Mouse (Mus musculus) forebrain, embryonic 10.5 days (tissue): ENCODE results near the gene Etv4. TPM values are rescaled to one million over a fixed set of nuclear protein-coding genes. Genes with fewer than 3 reads are reported as not detected.

Source experiments
- DNase-seq: peaks from one replicate; pipeline ENCODE4 v3.0.0-alpha.2; 2017; ENCODE audit warnings: low spot score; ENCODE audit errors: extremely low spot score
- H3K27ac ChIP-seq: fragments of 300-500 bp; sonication (generic); 2 replicates; pipeline ENCODE4 v1.5.1; 2016; ENCODE audit warnings: mild to moderate bottlenecking
- H3K27me3 ChIP-seq: fragments of 300-500 bp; sonication (generic); 2 replicates; pipeline ENCODE4 v1.6.1; 2016; ENCODE audit warnings: mild to moderate bottlenecking; ENCODE audit not compliant: poor library complexity, severe bottlenecking
- H3K36me3 ChIP-seq: fragments of 300-500 bp; sonication (generic); replicated peaks from 2 replicates; pipeline ENCODE4 v1.6.1; 2016; ENCODE audit warnings: mild to moderate bottlenecking, moderate library complexity
- H3K4me1 ChIP-seq: fragments of 300-500 bp; sonication (generic); 2 replicates; pipeline ENCODE4 v1.6.1; 2016
- H3K4me3 ChIP-seq: fragments of 300-500 bp; sonication (generic); 2 replicates; pipeline ENCODE4 v1.5.1; 2016; ENCODE audit warnings: mild to moderate bottlenecking, moderate library complexity
- H3K9me3 ChIP-seq: fragments of 300-500 bp; sonication (generic); 2 replicates; pipeline ENCODE4 v1.6.1; 2016; ENCODE audit warnings: mild to moderate bottlenecking, moderate library complexity
- WGBS: fragments of 180-500 bp; shearing (Covaris S2); methylation state at CpG from one replicate; pipeline ENCODE4 v1.1.7; 2016; 5-methylcytosine and 5-hydroxymethylcytosine counted together
- polyA plus RNA-seq: library from polyadenylated mRNA; unstranded; fragments of >200 nt; fragmentation: Nextera tagmentation; extraction: Ambion mirVana; gene quantifications from 2 replicates; pipeline ENCODE4 v1.2.1, GENCODE M21; 2016

Etv4 gene
- polyA plus RNA-seq, 1 experiment from 2014 or later = 15.0 TPM

DNA sequence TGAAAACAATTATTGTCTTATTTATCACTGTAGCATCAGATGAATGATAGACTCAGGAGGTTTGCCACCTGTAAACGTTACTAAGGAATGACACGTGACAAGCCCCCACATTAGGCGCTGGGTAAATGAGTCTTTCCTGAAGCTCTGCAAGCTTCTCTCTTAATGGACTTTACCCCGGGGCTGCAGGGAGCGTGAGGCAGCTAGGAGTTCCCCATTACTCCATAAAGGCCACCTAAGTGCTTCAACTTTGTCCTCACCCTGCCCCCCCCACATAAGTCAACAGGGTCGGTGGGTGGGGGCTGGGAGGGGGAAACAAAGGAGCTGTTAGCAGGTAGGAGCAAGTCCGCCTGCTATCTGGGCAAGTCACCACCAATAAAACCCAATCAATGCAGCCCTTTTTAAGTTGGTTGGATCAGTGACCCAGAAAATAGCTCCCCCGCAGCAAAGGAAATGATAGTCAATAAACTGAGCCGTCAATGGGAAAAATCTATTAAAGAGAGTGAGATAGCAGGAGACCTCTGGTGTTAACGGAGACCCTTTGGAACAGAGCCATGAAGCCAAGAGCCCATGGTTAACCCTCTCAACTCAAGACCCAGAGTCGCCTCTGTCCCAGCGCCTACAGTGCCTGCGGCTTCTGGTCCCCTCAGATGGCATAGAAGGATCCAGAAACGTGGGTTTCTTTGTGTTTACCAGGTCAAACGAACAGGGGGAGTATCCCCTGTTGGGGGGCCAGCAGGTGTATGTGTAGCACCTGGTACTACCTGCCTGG lies 24.1 kb upstream of the Etv4 start:
- H3K9me3 ChIP-seq = no peaks in the 10 kb centered on the region
- no peak for DNase-seq
- H3K27me3 ChIP-seq = peaks cover 73% of the 10 kb centered on the region
- no peaks in the 10 kb centered on the region for H3K36me3 ChIP-seq
- WGBS = 45% methylated on average over 15 of the region's 15 CpGs
- no peak overlapping the region for H3K27ac ChIP-seq
- H3K4me1 ChIP-seq = peaks cover 17% of the 10 kb centered on the region
- H3K4me3 ChIP-seq = no peak overlapping the region

DNA sequence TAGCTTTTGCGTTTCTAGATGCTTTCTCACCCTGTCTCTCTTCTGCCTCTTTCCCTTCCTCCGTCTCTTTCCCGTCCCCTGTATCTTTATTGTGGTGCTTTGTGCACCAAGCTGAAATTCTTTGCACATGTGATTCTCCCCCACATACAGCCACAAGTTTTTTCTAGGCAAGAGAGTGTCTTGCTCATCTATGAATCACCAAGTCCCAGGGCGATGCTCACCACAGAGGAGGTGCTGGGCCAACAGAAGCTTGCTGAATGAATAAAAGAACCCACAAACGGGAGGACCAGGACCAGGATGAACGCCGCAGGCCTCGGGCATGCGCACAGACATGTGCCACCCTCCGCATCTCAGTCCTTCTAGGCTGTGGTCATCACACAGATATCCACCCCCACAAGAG lies 22.1 kb upstream of the Etv4 start:
- no peak for DNase-seq
- 86% methylated on average over 10 of the region's 10 CpGs for WGBS
- Histone ChIP-seq H3K4me1 (peaks cover 9% of the 10 kb centered on the region), H3K36me3 (no peaks in the 10 kb centered on the region), H3K27ac (no peak overlapping the region), H3K9me3 (no peaks in the 10 kb centered on the region), H3K27me3 (peaks cover 65% of the 10 kb centered on the region), H3K4me3 (no peak overlapping the region)

DNA sequence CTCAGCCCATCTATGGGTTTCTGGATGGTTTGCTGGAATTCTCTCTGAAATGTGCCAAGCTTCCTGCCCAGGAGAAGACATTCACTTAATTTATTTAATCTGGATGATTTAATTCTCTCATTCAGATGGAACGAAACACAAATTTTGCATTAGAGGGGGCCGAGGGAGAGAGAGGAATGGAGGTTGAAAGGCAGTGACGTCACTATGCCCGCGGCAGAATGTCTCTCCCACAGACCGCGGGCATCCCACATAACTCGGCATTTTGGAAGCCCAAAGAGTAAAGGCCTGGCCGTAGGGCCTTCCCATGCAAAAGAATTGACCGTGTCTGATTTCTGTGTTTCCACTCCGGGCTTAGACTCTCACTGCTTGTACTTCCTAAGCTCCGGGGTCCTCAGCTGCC lies 21.6 kb upstream of the Etv4 start:
- H3K27ac ChIP-seq = no peak overlapping the region
- WGBS = 65% methylated on average over 12 of the region's 12 CpGs
- H3K27me3 ChIP-seq = peaks cover 70% of the 10 kb centered on the region
- no peak for DNase-seq
- H3K9me3 ChIP-seq = no peaks in the 10 kb centered on the region
- no peaks in the 10 kb centered on the region for H3K36me3 ChIP-seq
- peaks cover 13% of the 10 kb centered on the region for H3K4me1 ChIP-seq
- H3K4me3 ChIP-seq = no peak overlapping the region

DNA sequence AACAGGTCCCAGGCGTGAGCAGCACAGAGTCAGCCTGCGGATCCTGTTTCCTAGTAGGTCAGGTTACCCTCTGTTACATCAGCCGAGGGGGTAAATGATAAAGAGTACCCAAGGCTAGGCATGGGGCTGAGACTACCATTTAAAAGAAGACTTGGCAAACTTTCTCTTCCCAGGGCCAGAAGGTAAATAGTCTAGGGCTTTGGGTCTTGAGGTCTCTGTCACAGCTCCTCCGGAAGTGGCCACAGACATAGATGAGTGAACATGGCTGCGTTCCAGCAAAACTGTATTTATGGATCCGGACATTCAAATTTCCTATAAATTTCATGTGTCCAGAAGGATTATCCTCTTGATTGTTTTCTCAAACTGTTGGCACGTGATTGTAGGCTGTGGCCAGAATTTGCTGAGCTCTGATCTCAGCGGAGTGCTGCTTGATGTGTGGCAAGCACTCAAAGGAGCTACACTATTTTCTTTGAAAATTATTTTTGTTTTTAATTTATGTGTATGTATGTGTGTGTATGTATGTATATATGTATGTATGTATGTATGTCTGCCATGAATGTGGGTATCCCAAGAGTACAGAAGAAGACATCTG lies 20.0 kb upstream of the Etv4 start:
- H3K36me3 ChIP-seq = no peaks in the 10 kb centered on the region
- no peak overlapping the region for H3K27ac ChIP-seq
- DNase-seq = no peak
- H3K4me1 ChIP-seq = peaks cover 20% of the 10 kb centered on the region
- H3K9me3 ChIP-seq = no peaks in the 10 kb centered on the region
- no peak overlapping the region for H3K4me3 ChIP-seq
- 90% methylated on average over 8 of the region's 8 CpGs for WGBS
- peaks cover 65% of the 10 kb centered on the region for H3K27me3 ChIP-seq

DNA sequence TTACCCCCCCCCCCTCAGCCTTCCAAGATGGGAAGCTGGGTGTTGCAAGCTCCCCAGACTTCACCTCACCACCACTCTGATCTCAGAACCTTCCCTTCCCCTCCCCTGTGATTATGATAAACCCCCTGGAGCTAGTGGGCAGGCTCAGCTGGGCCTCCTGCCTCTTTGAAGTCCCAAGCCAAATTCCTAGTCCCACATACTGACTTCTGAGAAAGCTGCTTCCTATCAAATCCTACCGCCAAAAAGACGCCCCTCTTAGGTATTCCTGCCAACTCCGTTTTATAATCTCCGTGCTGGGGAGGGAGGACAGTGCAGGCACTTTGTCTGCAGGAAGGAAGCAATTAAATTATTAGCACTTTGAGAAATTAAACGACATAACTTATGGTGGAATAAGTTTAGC lies 16.2 kb upstream of the Etv4 start:
- H3K36me3 ChIP-seq = no peaks in the 10 kb centered on the region
- H3K27me3 ChIP-seq = peaks cover 27% of the 10 kb centered on the region
- 9% methylated on average over 5 of the region's 5 CpGs for WGBS
- no peak overlapping the region for H3K4me3 ChIP-seq
- H3K27ac ChIP-seq = no peak overlapping the region
- peaks cover 11% of the 10 kb centered on the region for H3K4me1 ChIP-seq
- no peaks in the 10 kb centered on the region for H3K9me3 ChIP-seq
- DNase-seq = no peak

DNA sequence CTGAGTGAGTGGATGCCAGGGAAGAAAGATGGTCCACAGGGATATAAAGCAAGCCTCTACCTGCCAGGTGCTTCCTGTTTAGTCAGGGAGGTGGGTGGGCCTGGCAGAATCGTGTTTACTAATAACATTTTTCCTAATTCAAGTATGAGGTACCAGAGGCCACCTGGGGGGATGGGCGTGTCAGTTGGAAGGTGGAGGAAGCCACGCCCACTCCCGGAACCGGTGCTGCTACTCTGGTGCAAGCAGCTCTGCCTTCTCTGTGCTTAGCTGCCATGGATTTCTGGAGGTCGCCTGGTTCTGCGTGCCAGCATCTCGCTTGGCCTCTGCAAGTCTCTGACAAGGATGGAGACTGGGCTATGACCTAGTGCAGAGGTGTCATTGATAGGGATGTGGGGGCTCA lies 12.9 kb upstream of the Etv4 start:
- Histone ChIP-seq H3K9me3 (no peaks in the 10 kb centered on the region), H3K36me3 (no peaks in the 10 kb centered on the region), H3K27me3 (peaks cover 21% of the 10 kb centered on the region), H3K4me1 (peaks cover 11% of the 10 kb centered on the region), H3K4me3 (no peak overlapping the region), H3K27ac (no peak overlapping the region)
- no peak for DNase-seq
- 41% methylated on average over 8 of the region's 8 CpGs for WGBS

DNA sequence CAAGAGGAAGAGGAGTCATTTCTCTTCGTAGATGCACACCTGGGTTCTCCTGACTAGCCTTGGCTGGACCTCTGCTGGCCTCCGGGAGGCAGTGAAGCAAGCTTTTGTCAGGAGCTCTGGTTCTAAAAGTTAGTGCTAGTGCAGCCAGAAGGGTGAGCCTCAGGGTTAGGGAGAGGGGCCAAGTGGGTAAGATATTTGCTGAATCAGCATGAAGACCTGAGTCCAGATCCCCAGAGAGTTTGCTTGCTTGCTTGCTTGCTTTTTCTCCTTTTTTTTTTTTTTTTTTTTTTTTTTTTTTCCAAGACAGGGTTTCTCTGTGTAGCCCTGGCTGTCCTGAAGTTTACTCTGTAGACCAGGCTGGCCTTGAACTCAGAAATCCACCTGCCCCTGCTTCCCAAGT lies 12.2 kb upstream of the Etv4 start:
- WGBS = 85% methylated on average over 2 of the region's 2 CpGs

DNA sequence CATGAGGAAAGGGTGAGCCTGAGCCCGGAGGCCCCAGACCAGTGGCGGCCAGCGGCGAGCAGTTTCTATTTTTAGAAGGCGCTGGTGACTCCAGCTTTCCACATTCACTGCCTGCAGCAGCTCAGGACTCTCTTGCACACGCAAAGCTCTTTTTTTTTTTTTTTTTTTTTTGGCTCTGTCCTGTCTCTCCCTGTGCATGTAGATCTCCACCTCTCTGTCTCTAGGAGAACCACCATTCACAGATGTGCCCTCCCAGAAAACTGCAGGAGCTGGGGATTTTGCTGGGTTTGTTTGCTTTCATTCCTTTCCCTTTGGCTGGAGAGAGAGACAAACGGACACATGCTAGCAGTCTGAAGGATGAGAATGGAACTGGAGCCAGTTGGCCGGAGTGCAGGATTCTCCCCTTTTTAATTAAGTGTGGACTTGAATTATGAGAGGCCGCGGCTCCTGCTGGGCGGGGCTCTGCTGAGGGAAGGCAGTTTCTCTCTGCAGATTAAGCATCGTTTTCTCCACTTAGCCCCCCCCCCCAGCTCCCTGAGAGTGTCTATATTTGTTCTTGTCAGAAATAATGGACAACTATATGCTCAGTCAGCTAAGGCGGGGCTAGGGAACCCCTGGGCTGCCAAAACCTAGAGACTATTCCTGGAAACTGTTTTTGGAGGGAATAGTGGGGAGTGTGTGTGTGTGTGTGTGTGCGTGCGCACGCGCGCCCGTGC lies 5.8 kb upstream of the Etv4 start:
- 47% methylated on average over 19 of the region's 19 CpGs for WGBS

More for the DNA sequence above, 12.2 kb upstream of the Etv4 start:
- DNase-seq = no peak
- Histone ChIP-seq H3K27ac (no peak overlapping the region), H3K4me1 (peaks cover 11% of the 10 kb centered on the region), H3K4me3 (no peak overlapping the region), H3K36me3 (no peaks in the 10 kb centered on the region), H3K27me3 (peaks cover 16% of the 10 kb centered on the region), H3K9me3 (no peaks in the 10 kb centered on the region)

DNA sequence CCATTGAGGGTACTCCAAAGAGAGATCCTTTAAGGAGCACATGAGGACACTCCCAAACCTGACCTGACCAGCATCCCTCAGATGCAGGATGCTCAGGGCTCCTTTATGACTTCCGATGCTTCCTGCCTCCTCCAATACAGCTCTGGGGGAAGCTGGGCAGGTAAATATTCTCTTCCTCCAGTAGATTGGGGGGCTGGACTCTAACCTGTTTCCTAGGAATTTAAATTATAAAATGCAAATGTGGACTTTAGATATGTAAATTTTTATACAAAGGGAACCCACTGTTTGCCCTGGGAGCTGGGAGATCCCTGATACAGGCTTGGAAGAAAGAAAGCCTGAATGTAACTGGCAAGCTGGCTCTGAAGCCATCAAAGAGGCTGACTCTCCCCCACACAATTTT lies 2.3 kb upstream of the Etv4 start:
- H3K4me1 ChIP-seq = peaks cover 53% of the 10 kb centered on the region
- H3K9me3 ChIP-seq = no peaks in the 10 kb centered on the region
- H3K4me3 ChIP-seq = no peak overlapping the region
- H3K27me3 ChIP-seq = peaks cover 73% of the 10 kb centered on the region
- H3K36me3 ChIP-seq = no peaks in the 10 kb centered on the region
- DNase-seq = no peak
- 59% methylated on average over 1 of the region's 1 CpGs for WGBS
- no peak overlapping the region for H3K27ac ChIP-seq

More for the DNA sequence above, 5.8 kb upstream of the Etv4 start:
- Histone ChIP-seq H3K4me3 (peak overlapping the region; percentile 18; the same call in 1 of the 2 replicates), H3K27ac (no peak overlapping the region), H3K36me3 (no peaks in the 10 kb centered on the region), H3K9me3 (no peaks in the 10 kb centered on the region), H3K4me1 (peaks cover 27% of the 10 kb centered on the region), H3K27me3 (peaks cover 37% of the 10 kb centered on the region)
- DNase-seq = no peak

DNA sequence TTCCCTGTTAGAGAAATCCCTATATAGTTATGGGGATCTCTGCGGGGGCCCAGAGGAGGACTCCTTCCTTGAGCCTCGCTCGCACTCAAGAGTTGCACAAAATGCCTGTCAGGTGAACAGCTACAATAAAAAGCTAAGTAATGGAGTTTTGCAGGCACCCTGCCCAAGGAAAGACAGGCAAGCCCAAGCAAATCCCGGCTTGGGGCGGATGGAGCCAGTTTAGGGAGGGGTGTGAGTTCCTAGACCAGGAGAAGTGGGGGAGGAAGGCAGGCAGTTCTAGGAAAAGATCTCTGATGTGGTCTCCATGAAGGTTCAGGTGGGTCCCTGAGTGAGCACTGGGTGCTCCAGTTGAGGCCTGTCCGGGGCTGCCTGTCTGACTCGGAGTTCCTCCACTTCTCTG lies 1.5 kb upstream of the Etv4 start:
- 0 out of 2 replicates have a peak overlapping the region, but pooled peaks have one; percentile 3 for H3K4me3 ChIP-seq
- peaks cover 80% of the 10 kb centered on the region for H3K27me3 ChIP-seq
- no peak for DNase-seq
- no peak overlapping the region for H3K27ac ChIP-seq
- WGBS = 60% methylated on average over 7 of the region's 7 CpGs
- H3K36me3 ChIP-seq = no peaks in the 10 kb centered on the region
- no peaks in the 10 kb centered on the region for H3K9me3 ChIP-seq
- H3K4me1 ChIP-seq = peaks cover 59% of the 10 kb centered on the region

DNA sequence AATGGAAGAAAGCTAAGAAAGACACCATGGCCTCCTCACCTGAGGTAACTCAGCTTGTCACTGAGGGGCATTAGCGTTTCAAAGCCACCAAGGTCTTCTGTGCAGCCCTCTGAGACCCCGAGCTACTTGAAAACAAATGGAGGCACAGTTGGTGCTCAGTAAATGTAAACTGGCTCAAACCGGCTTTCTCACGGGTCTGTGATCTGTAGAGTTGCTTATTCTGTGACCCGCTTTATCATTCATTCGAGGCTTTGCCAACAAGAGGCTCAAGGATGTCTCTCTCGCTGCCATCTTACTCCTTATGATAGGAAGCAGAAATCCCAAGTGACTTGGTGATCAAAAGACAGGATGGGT lies 658 bp upstream of the Etv4 start:
- Histone ChIP-seq H3K9me3 (no peaks in the 10 kb centered on the region), H3K27ac (peak overlapping the region; percentile 51; the same call in 1 of the 2 replicates), H3K4me3 (peak overlapping the region; percentile 62), H3K27me3 (peaks cover 89% of the 10 kb centered on the region), H3K36me3 (no peaks in the 10 kb centered on the region), H3K4me1 (peaks cover 53% of the 10 kb centered on the region)
- no peak for DNase-seq
- WGBS = 12% methylated on average over 7 of the region's 7 CpGs

DNA sequence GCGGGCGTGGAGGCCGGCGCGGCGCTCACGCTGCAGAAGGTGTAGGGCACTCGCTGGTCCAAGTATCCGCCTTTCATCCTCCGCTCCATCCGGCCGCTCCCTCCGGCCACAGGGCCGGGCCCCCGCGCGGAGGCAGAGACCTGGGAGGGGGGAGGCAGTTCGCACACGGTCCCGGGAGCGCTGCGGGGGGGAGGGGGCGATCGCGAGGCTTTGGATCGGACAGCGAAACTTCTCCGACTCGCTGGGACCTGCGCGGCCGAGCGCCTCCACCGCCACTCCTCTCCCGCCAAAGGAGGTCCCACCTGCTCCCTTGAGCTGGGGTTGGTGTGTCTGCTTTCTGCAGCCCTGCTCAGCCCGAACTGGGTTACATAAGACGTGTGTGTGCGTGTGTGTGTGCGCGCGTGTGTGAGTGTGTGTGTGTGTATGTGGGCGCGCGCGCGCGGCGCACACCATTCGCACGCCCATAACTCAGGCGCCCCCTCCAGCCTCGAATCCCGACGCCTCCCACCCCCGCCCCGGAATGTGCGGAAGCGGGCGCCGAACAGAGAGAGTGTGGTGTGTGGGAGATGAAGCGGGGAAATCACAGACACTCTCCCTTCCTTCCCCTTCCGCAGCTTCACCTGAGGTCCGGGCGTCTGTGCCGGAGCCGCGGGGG lies 556 bp downstream of the Etv4 start:
- Histone ChIP-seq H3K27me3 (peaks cover 100% of the 10 kb centered on the region), H3K27ac (peak overlapping the region; percentile 85), H3K36me3 (no peaks in the 10 kb centered on the region), H3K4me1 (peaks cover 51% of the 10 kb centered on the region), H3K9me3 (no peaks in the 10 kb centered on the region), H3K4me3 (peak overlapping the region; percentile 62)
- WGBS = under 1% methylated on average over 62 of the region's 67 CpGs
- no peak for DNase-seq
